Mouse (Mus musculus) hindbrain, embryonic 10.5 days (tissue): ENCODE measurements around the gene B3galnt2. TPM values are rescaled to one million over a fixed set of nuclear protein-coding genes. Genes with fewer than 3 reads are reported as not detected.
"Not testable (repeated sequence)": the region's sequence is repeated elsewhere in the genome, so short reads cannot be mapped to it uniquely, and the experiment has no call there.

Source experiments
- DNase-seq: peaks from one replicate; pipeline ENCODE4 v3.0.0-alpha.2; 2017; ENCODE audit warnings: low spot score
- H3K27ac ChIP-seq: fragments of 300-500 bp; sonication (generic); 2 replicates; pipeline ENCODE4 v1.5.1; 2016; ENCODE audit warnings: mild to moderate bottlenecking, moderate library complexity
- H3K27me3 ChIP-seq: fragments of 300-500 bp; sonication (generic); 2 replicates; pipeline ENCODE4 v1.6.1; 2016; ENCODE audit warnings: mild to moderate bottlenecking; ENCODE audit not compliant: poor library complexity, insufficient read depth, severe bottlenecking
- H3K36me3 ChIP-seq: fragments of 300-500 bp; sonication (generic); 2 replicates; pipeline ENCODE4 v1.6.1; 2016; ENCODE audit warnings: mild to moderate bottlenecking, moderate library complexity
- H3K4me1 ChIP-seq: fragments of 300-500 bp; sonication (generic); replicated peaks from 2 replicates; pipeline ENCODE4 v1.6.1; 2016; ENCODE audit warnings: mild to moderate bottlenecking
- H3K4me3 ChIP-seq: fragments of 300-500 bp; sonication (generic); 2 replicates; pipeline ENCODE4 v1.5.1; 2016; ENCODE audit warnings: mild to moderate bottlenecking, moderate library complexity
- H3K9me3 ChIP-seq: fragments of 300-500 bp; sonication (generic); 2 replicates; pipeline ENCODE4 v1.6.1; 2016; ENCODE audit warnings: mild to moderate bottlenecking, moderate library complexity
- WGBS: fragments of 180-500 bp; shearing (Covaris S2); methylation state at CpG from one replicate; pipeline ENCODE4 v1.1.7; 2016; 5-methylcytosine and 5-hydroxymethylcytosine counted together
- polyA plus RNA-seq: library from polyadenylated mRNA; unstranded; fragments of >200 nt; fragmentation: Nextera tagmentation; extraction: Ambion mirVana; gene quantifications from 2 replicates; pipeline ENCODE4 v1.2.1, GENCODE M21; 2016

The B3galnt2 gene
- polyA plus RNA-seq, 1 experiment from 2014 or later = 33.3 TPM

DNA sequence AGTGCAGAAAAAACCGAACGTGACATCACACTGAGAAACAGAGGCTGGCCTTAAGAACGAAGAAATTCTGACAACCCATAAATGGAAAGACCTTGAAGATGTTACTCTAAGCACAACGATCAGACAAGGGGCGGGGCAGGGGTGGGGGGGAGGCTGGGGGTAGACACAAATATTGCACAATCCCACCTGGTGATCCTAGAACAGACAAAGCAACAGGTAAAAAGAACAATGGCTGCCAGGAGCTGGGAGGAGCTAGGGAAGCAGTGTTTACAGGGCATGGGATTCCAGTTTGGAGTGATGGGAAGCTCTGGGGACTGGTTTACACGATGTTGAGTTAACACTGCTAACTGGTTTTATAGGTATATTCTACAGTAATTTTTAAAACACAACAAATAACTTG lies 61.3 kb downstream of the B3galnt2 start:
- Histone ChIP-seq H3K27ac (no peak overlapping the region), H3K4me1 (no peaks in the 10 kb centered on the region), H3K36me3 (peaks cover 71% of the 10 kb centered on the region), H3K27me3 (no peaks in the 10 kb centered on the region), H3K4me3 (no peak overlapping the region), H3K9me3 (no peaks in the 10 kb centered on the region)
- no peak for DNase-seq
- 94% methylated on average over 6 of the region's 6 CpGs for WGBS

- Histone ChIP-seq H3K4me3 (no peak overlapping the region), H3K4me1 (no peaks in the 10 kb centered on the region), H3K27me3 (no peaks in the 10 kb centered on the region), H3K36me3 (peaks cover 48% of the 10 kb centered on the region), H3K27ac (no peak overlapping the region), H3K9me3 (no peaks in the 10 kb centered on the region)
- DNase-seq = no peak
Measured at GRCm38 (mm10) chr13:14018283-14018682, 64.0 kb downstream of the B3galnt2 start.

- 94% methylated on average over 3 of the region's 3 CpGs for WGBS
- Histone ChIP-seq H3K9me3 (no peaks in the 10 kb centered on the region), H3K4me1 (no peaks in the 10 kb centered on the region), H3K36me3 (peaks cover 44% of the 10 kb centered on the region), H3K27ac (no peak overlapping the region), H3K4me3 (no peak overlapping the region), H3K27me3 (no peaks in the 10 kb centered on the region)
- DNase-seq = no peak
Measured at GRCm38 (mm10) chr13:14018852-14019251, 64.6 kb downstream of the B3galnt2 start.

GRCm38 (mm10) chr13:14021417-14021816 lies 67.1 kb downstream of the B3galnt2 start:
- H3K9me3 ChIP-seq, H3K4me3 ChIP-seq, DNase-seq, H3K4me1 ChIP-seq, H3K27ac ChIP-seq, H3K27me3 ChIP-seq: not testable (repeated sequence)
- H3K36me3 ChIP-seq = peaks cover 39% of the 10 kb centered on the region
- 84% methylated on average over 12 of the region's 12 CpGs for WGBS

DNA sequence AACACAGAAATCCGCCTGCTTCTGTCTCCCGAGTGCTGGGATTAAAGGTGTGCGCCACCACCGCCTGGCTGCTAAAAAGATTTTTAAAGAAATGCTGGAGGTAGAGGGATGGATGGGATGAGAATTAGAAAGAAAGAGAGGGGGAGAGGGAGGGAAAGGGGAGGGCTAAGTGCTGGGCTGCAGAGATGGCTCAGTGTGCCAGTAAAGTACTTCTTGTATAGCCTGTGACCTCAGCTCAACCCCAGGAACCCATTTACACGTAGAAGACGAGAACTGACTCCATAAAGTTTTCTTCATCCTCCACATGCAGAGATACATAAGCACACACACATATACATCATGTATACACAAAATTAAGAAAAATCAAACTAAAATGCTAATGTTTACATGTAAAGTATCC lies 71.3 kb downstream of the B3galnt2 start:
- Histone ChIP-seq H3K4me1 (no peaks in the 10 kb centered on the region), H3K27me3 (no peaks in the 10 kb centered on the region), H3K9me3 (no peaks in the 10 kb centered on the region), H3K27ac (no peak overlapping the region), H3K36me3 (peaks cover 40% of the 10 kb centered on the region), H3K4me3 (no peak overlapping the region)
- no peak for DNase-seq
- 94% methylated on average over 6 of the region's 6 CpGs for WGBS

- 94% methylated on average over 6 of the region's 6 CpGs for WGBS
- DNase-seq = no peak
Measured at GRCm38 (mm10) chr13:14026154-14026820, 72.0 kb downstream of the B3galnt2 start.

GRCm38 (mm10) chr13:14033309-14034072 lies 79.2 kb downstream of the B3galnt2 start:
- H3K27me3 ChIP-seq = no peaks in the 10 kb centered on the region
- H3K36me3 ChIP-seq = peaks cover 16% of the 10 kb centered on the region
- no peak overlapping the region for H3K4me3 ChIP-seq
- H3K4me1 ChIP-seq = peaks cover 5% of the 10 kb centered on the region
- WGBS = 90% methylated on average over 5 of the region's 5 CpGs
- H3K27ac ChIP-seq = no peak overlapping the region
- H3K9me3 ChIP-seq = no peaks in the 10 kb centered on the region
- DNase-seq = no peak

More at GRCm38 (mm10) chr13:14026154-14026820, 72.0 kb downstream of the B3galnt2 start:
- Histone ChIP-seq H3K36me3 (peaks cover 40% of the 10 kb centered on the region), H3K9me3 (no peaks in the 10 kb centered on the region), H3K4me1 (no peaks in the 10 kb centered on the region), H3K27ac (no peak overlapping the region), H3K27me3 (no peaks in the 10 kb centered on the region), H3K4me3 (no peak overlapping the region)

DNA sequence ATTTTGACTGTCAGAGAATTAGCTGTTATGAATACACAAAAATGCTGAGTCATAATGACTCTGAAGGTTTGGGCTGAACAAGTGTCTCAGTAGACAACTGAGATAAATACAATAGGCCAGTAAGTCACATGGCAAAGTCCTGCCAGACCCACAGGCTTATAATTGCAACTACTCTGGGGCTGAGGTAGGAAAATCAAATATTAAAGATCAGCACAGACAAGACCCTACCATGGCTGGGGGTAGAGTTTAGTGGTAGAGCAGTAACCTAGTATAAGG lies 79.7 kb downstream of the B3galnt2 start:
- Histone ChIP-seq H3K9me3 (no peaks in the 10 kb centered on the region), H3K4me1 (peaks cover 9% of the 10 kb centered on the region), H3K4me3 (no peak overlapping the region)

GRCm38 (mm10) chr13:14035352-14035751 lies 81.1 kb downstream of the B3galnt2 start:
- WGBS = 88% methylated on average over 3 of the region's 3 CpGs
- not testable (repeated sequence) for H3K27me3 ChIP-seq, H3K9me3 ChIP-seq, H3K27ac ChIP-seq, DNase-seq, H3K4me3 ChIP-seq, H3K36me3 ChIP-seq
- H3K4me1 ChIP-seq = peaks cover 14% of the 10 kb centered on the region

More for the DNA sequence above, 79.7 kb downstream of the B3galnt2 start:
- H3K36me3 ChIP-seq = peaks cover 10% of the 10 kb centered on the region
- H3K27ac ChIP-seq = no peak overlapping the region
- DNase-seq = no peak
- H3K27me3 ChIP-seq = no peaks in the 10 kb centered on the region

DNA sequence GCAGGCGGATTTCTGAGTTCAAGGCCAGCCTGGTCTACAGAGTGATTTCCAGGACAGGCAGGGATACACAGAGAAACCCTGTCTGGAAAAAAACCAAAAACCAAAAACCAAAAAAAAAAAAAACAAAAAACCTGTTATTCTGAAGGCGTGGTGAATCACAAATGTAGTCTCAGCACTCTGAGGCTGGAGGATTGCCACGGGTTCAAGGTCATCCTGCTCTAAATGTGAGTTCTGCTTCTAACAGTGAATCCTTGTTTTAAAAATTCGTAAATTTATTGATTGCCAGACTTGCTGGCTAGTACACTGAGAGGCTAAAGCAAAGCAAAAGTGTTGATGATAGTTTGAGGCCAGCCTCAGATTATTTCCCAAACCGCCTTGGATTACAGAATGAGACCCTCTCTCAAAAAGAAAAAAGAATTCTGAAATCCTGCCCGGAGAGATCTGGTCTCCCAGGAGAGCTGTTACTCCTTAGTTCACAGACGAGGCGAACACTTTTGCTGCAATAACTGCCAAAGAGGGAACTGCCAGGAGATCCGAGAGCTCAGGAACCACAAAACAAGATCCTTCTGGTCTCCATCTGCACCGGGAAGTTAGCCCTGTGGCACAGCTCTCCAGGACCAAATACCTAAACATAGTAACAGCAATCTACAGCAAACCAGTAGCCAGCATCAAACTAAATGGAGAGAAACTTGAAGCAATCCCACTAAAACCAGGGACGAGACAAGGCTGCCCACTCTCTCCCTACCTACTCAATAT lies 81.8 kb downstream of the B3galnt2 start:
- 96% methylated on average over 11 of the region's 11 CpGs for WGBS
- Histone ChIP-seq H3K9me3 (no peaks in the 10 kb centered on the region), H3K4me3 (no peak overlapping the region), H3K36me3 (peaks cover 6% of the 10 kb centered on the region; the same call in 1 of the 2 replicates), H3K4me1 (peaks cover 17% of the 10 kb centered on the region), H3K27ac (no peak overlapping the region), H3K27me3 (no peaks in the 10 kb centered on the region)
- DNase-seq = no peak

GRCm38 (mm10) chr13:14038911-14039291 lies 84.6 kb downstream of the B3galnt2 start:
- no peak for DNase-seq
- Histone ChIP-seq H3K4me3 (peak overlapping the region; percentile 65), H3K27ac (peak overlapping the region; percentile 98), H3K36me3 (peaks cover 6% of the 10 kb centered on the region; the same call in 1 of the 2 replicates), H3K27me3 (no peaks in the 10 kb centered on the region; the same call in 1 of the 2 replicates), H3K9me3 (no peaks in the 10 kb centered on the region), H3K4me1 (peaks cover 17% of the 10 kb centered on the region)
- WGBS = 3% methylated on average over 8 of the region's 8 CpGs

GRCm38 (mm10) chr13:14039292-14039965 lies 85.2 kb downstream of the B3galnt2 start, which contains the start of gene Tbce:
Gene Tbce, minus strand, starts transcription at chr13:14039638.
- DNase-seq = peak; percentile 91
- 1% methylated on average over 35 of the region's 35 CpGs for WGBS
- Histone ChIP-seq H3K4me1 (peaks cover 17% of the 10 kb centered on the region), H3K27ac (peak within 1 kb of the TSS; percentile 98), H3K4me3 (peak within 1 kb of the TSS; percentile 65), H3K27me3 (no peaks in the 10 kb centered on the region; the same call in 1 of the 2 replicates), H3K9me3 (no peaks in the 10 kb centered on the region), H3K36me3 (peaks cover 6% of the 10 kb centered on the region; the same call in 1 of the 2 replicates)
